Mouse (Mus musculus) left cerebral cortex, postnatal 14 days (tissue): ENCODE results near the gene Arl6ip6. TPM values are rescaled to one million over a fixed set of nuclear protein-coding genes. Genes with fewer than 3 reads are reported as not detected.

Experiments used
- total RNA-seq, 2 experiments: library from RNA; stranded (reverse); gene quantifications; 2 replicates each; pipeline ENCODE4 v1.2.3; 2021

Gene Arl6ip6
- total RNA-seq, 2 experiments from 2014 or later: 11.1 to 11.9 TPM

Other genes with a start within 250 kb of the Arl6ip6 start
- 10 to 100 TPM; 33.8 to 41.7 TPM for gene Prpf40a, start 442 bp upstream of the Arl6ip6 start, total RNA-seq